Mouse (Mus musculus): ENCODE results near the gene Cacna2d1. TPM values are rescaled to one million over a fixed set of nuclear protein-coding genes. Genes with fewer than 3 reads are reported as not detected.

Gene Cacna2d1
- polyA plus RNA-seq, 1 experiment, result 1.00 TPM

GRCm38 (mm10) chr5:16146602-16147001 is 212.1 kb downstream of the Cacna2d1 start:
- WGBS, result 98% methylated on average over 1 of the region's 1 CpGs
- Histone ChIP-seq H3K27me3 (ENCODE audit: control insufficient read depth, insufficient read depth, low read length) (no peaks in the 10 kb centered on the region), H3K36me3 (ENCODE audit: control insufficient read depth, insufficient read depth, low read length) (no peaks in the 10 kb centered on the region), H3K4me3 (ENCODE audit: control insufficient read depth, insufficient read depth, low read length) (no peak overlapping the region), H3K4me1 (replicated peaks; ENCODE audit: control insufficient read depth, insufficient read depth, low read length) (no peaks in the 10 kb centered on the region), H3K27ac (ENCODE audit: control insufficient read depth, insufficient read depth, low read length) (no peak overlapping the region)
- DNase-seq, result no peak
- TF ChIP-seq POLR2A (IDR thresholded peaks at IDR 0.05; ENCODE audit: control insufficient read depth, extremely low read depth, insufficient read depth, low read length, poor library complexity) (no peak), CTCF (IDR thresholded peaks at IDR 0.05; ENCODE audit: borderline replicate concordance, control insufficient read depth, extremely low read depth, insufficient read depth, low read length, poor library complexity) (no peak)

- Histone ChIP-seq H3K27ac (ENCODE audit: control insufficient read depth, insufficient read depth, low read length) (no peak overlapping the region), H3K4me3 (ENCODE audit: control insufficient read depth, insufficient read depth, low read length) (no peak overlapping the region), H3K27me3 (ENCODE audit: control insufficient read depth, insufficient read depth, low read length) (no peaks in the 10 kb centered on the region), H3K36me3 (ENCODE audit: control insufficient read depth, insufficient read depth, low read length) (no peaks in the 10 kb centered on the region), H3K4me1 (replicated peaks; ENCODE audit: control insufficient read depth, insufficient read depth, low read length) (no peaks in the 10 kb centered on the region)
- whole genome bisulfite sequencing, result 89% methylated on average over 6 of the region's 6 CpGs
- DNase-seq, result no peak
- TF ChIP-seq CTCF (IDR thresholded peaks at IDR 0.05; ENCODE audit: borderline replicate concordance, control insufficient read depth, extremely low read depth, insufficient read depth, low read length, poor library complexity) (no peak), POLR2A (IDR thresholded peaks at IDR 0.05; ENCODE audit: control insufficient read depth, extremely low read depth, insufficient read depth, low read length, poor library complexity) (no peak)
Measured at GRCm38 (mm10) chr5:16155375-16156284, 221.1 kb downstream of the Cacna2d1 start.

- H3K4me3 ChIP-seq (ENCODE audit: control insufficient read depth, insufficient read depth, low read length), result no peak overlapping the region
- no peak overlapping the region for H3K27ac ChIP-seq (ENCODE audit: control insufficient read depth, insufficient read depth, low read length)
- TF ChIP-seq POLR2A (IDR thresholded peaks at IDR 0.05; ENCODE audit: control insufficient read depth, extremely low read depth, insufficient read depth, low read length, poor library complexity) (no peak), CTCF (IDR thresholded peaks at IDR 0.05; ENCODE audit: borderline replicate concordance, control insufficient read depth, extremely low read depth, insufficient read depth, low read length, poor library complexity) (no peak)
- no peak for DNase-seq
- no peaks in the 10 kb centered on the region for H3K4me1 ChIP-seq (replicated peaks; ENCODE audit: control insufficient read depth, insufficient read depth, low read length)
- no peaks in the 10 kb centered on the region for H3K27me3 ChIP-seq (ENCODE audit: control insufficient read depth, insufficient read depth, low read length)
- no peaks in the 10 kb centered on the region for H3K36me3 ChIP-seq (ENCODE audit: control insufficient read depth, insufficient read depth, low read length)
Measured at GRCm38 (mm10) chr5:16163270-16163669, 228.8 kb downstream of the Cacna2d1 start.

GRCm38 (mm10) chr5:16166117-16166867 is 231.8 kb downstream of the Cacna2d1 start:
- H3K27ac ChIP-seq (ENCODE audit: control insufficient read depth, insufficient read depth, low read length), result no peak overlapping the region
- 82% methylated on average over 12 of the region's 12 CpGs for WGBS
- TF ChIP-seq POLR2A (IDR thresholded peaks at IDR 0.05; ENCODE audit: control insufficient read depth, extremely low read depth, insufficient read depth, low read length, poor library complexity) (no peak), CTCF (IDR thresholded peaks at IDR 0.05; ENCODE audit: borderline replicate concordance, control insufficient read depth, extremely low read depth, insufficient read depth, low read length, poor library complexity) (no peak)
- no peaks in the 10 kb centered on the region for H3K27me3 ChIP-seq (ENCODE audit: control insufficient read depth, insufficient read depth, low read length)
- H3K4me1 ChIP-seq (replicated peaks; ENCODE audit: control insufficient read depth, insufficient read depth, low read length), result no peaks in the 10 kb centered on the region
- no peak overlapping the region for H3K4me3 ChIP-seq (ENCODE audit: control insufficient read depth, insufficient read depth, low read length)
- H3K36me3 ChIP-seq (ENCODE audit: control insufficient read depth, insufficient read depth, low read length), result no peaks in the 10 kb centered on the region
- DNase-seq, result no peak

- no peak overlapping the region for H3K27ac ChIP-seq (ENCODE audit: control insufficient read depth, insufficient read depth, low read length)
- TF ChIP-seq CTCF (IDR thresholded peaks at IDR 0.05; ENCODE audit: borderline replicate concordance, control insufficient read depth, extremely low read depth, insufficient read depth, low read length, poor library complexity), result no peak
- TF ChIP-seq POLR2A (IDR thresholded peaks at IDR 0.05; ENCODE audit: control insufficient read depth, extremely low read depth, insufficient read depth, low read length, poor library complexity), result no peak
- no peak overlapping the region for H3K4me3 ChIP-seq (ENCODE audit: control insufficient read depth, insufficient read depth, low read length)
- H3K27me3 ChIP-seq (ENCODE audit: control insufficient read depth, insufficient read depth, low read length), result no peaks in the 10 kb centered on the region
- H3K4me1 ChIP-seq (replicated peaks; ENCODE audit: control insufficient read depth, insufficient read depth, low read length), result no peaks in the 10 kb centered on the region
- no peaks in the 10 kb centered on the region for H3K36me3 ChIP-seq (ENCODE audit: control insufficient read depth, insufficient read depth, low read length)
- WGBS, result 85% methylated on average over 1 of the region's 1 CpGs
- DNase-seq, result no peak
Measured at GRCm38 (mm10) chr5:16166868-16167267, 232.4 kb downstream of the Cacna2d1 start.

- no peak for DNase-seq
- Histone ChIP-seq H3K36me3 (ENCODE audit: control insufficient read depth, insufficient read depth, low read length) (no peaks in the 10 kb centered on the region), H3K27ac (ENCODE audit: control insufficient read depth, insufficient read depth, low read length) (no peak overlapping the region), H3K4me1 (replicated peaks; ENCODE audit: control insufficient read depth, insufficient read depth, low read length) (no peaks in the 10 kb centered on the region), H3K27me3 (ENCODE audit: control insufficient read depth, insufficient read depth, low read length) (no peaks in the 10 kb centered on the region), H3K4me3 (ENCODE audit: control insufficient read depth, insufficient read depth, low read length) (no peak overlapping the region)
- 94% methylated on average over 7 of the region's 7 CpGs for WGBS
- TF ChIP-seq CTCF (IDR thresholded peaks at IDR 0.05; ENCODE audit: borderline replicate concordance, control insufficient read depth, extremely low read depth, insufficient read depth, low read length, poor library complexity) (no peak), POLR2A (IDR thresholded peaks at IDR 0.05; ENCODE audit: control insufficient read depth, extremely low read depth, insufficient read depth, low read length, poor library complexity) (no peak)
Measured at GRCm38 (mm10) chr5:16181041-16181440, 246.6 kb downstream of the Cacna2d1 start.

All from thymus, adult 2 months (tissue).